Mouse (Mus musculus) liver, postnatal 0 days (tissue): ENCODE measurements at regions not wholly inside any gene's neighbourhood (a gene's known extent, or its start where the extent isn't known, plus 50 kb on each side); places are given as distances from the start of the nearest gene placed in this dataset.
A peak's percentile ranks its signal among the peaks of the same experiment; 100 is the strongest.

Source experiments
- ATAC-seq: fragments of 200-750 bp; cut with Nextera tagmentation; 2 replicates; pipeline ENCODE4 v1.8.0; 2017; ENCODE audit warnings: mild to moderate bottlenecking, moderate library complexity
- DNase-seq: peaks from one replicate; pipeline ENCODE4 v3.0.0-alpha.2; 2016
- H3K27ac ChIP-seq: fragments of 300-500 bp; sonication (generic); 2 replicates; pipeline ENCODE4 v1.5.1; 2014; ENCODE audit warnings: antibody characterized with exemption, moderate library complexity, mild to moderate bottlenecking, low read depth
- H3K27me3 ChIP-seq: fragments of 300-500 bp; sonication (generic); 2 replicates; pipeline ENCODE4 v1.6.1; 2014; ENCODE audit warnings: low read length, control low read depth, mixed read lengths; ENCODE audit not compliant: insufficient read depth
- H3K36me3 ChIP-seq: fragments of 300-500 bp; sonication (generic); replicated peaks from 2 replicates; pipeline ENCODE4 v1.6.1; 2014; ENCODE audit warnings: mild to moderate bottlenecking, control low read depth, low read length, moderate library complexity, mixed read lengths; ENCODE audit not compliant: insufficient read depth
- H3K4me1 ChIP-seq: fragments of 300-500 bp; sonication (generic); 2 replicates; pipeline ENCODE4 v1.6.1; 2014; ENCODE audit warnings: antibody characterized with exemption, mild to moderate bottlenecking, control low read depth; ENCODE audit not compliant: insufficient read depth
- H3K4me2 ChIP-seq: fragments of 300-500 bp; sonication (generic); 2 replicates; pipeline ENCODE4 v1.6.1; 2014; ENCODE audit warnings: low read depth, mild to moderate bottlenecking, low read length, moderate library complexity, mixed read lengths
- H3K4me3 ChIP-seq: fragments of 300-500 bp; sonication (generic); 2 replicates; pipeline ENCODE4 v1.5.1; 2014; ENCODE audit warnings: low read depth, low read length
- H3K9ac ChIP-seq: fragments of 300-500 bp; sonication (generic); replicated peaks from 2 replicates; pipeline ENCODE4 v1.6.1; 2014; ENCODE audit warnings: mild to moderate bottlenecking, moderate library complexity
- H3K9me3 ChIP-seq: fragments of 300-500 bp; sonication (generic); 2 replicates; pipeline ENCODE4 v1.6.1; 2016; ENCODE audit warnings: mild to moderate bottlenecking, control low read depth, low read length, mixed read lengths
- CTCF ChIP-seq: sonication (generic); IDR thresholded peaks from 2 replicates; pipeline ENCODE4 v1.5.1; 2016; ENCODE audit warnings: antibody characterized with exemption, low read depth
- EP300 ChIP-seq: IDR thresholded peaks from 2 replicates; pipeline ENCODE4 v1.6.1; 2016; ENCODE audit warnings: antibody characterized with exemption, low read depth, mild to moderate bottlenecking
- WGBS: fragments of 180-500 bp; shearing (Covaris S2); extraction: QIAGEN DNeasy Blood & Tissue Kit; methylation state at CpG from one replicate; pipeline ENCODE4 v1.1.7; 2014; ENCODE audit not compliant: insufficient replicate concordance; 5-methylcytosine and 5-hydroxymethylcytosine counted together

GRCm38 (mm10) chr1:60639536-60639935 lies 72.6 kb upstream of the Raph1 start:
- Histone ChIP-seq H3K27me3 (no peaks in the 10 kb centered on the region), H3K4me1 (peaks cover 9% of the 10 kb centered on the region; the same call in 1 of the 2 replicates), H3K4me2 (no peak overlapping the region), H3K27ac (no peak overlapping the region), H3K4me3 (no peak overlapping the region), H3K36me3 (no peaks in the 10 kb centered on the region), H3K9ac (no peak overlapping the region), H3K9me3 (no peaks in the 10 kb centered on the region)
- ATAC-seq (no peak), DNase-seq (no peak)
- WGBS: 77% methylated on average over 2 of the region's 2 CpGs
- TF ChIP-seq EP300 (no peak), CTCF (no peak)

GRCm38 (mm10) chr1:60639059-60639458 lies 72.2 kb upstream of the Raph1 start:
- no peak overlapping the region for H3K4me3 ChIP-seq
- ATAC-seq (no peak), DNase-seq (no peak)
- no peak overlapping the region for H3K9ac ChIP-seq
- no peak overlapping the region for H3K4me2 ChIP-seq
- no peaks in the 10 kb centered on the region for H3K27me3 ChIP-seq
- no peaks in the 10 kb centered on the region for H3K36me3 ChIP-seq
- H3K4me1 ChIP-seq: peaks cover 9% of the 10 kb centered on the region; the same call in 1 of the 2 replicates
- H3K9me3 ChIP-seq: no peaks in the 10 kb centered on the region
- no peak overlapping the region for H3K27ac ChIP-seq
- WGBS: 74% methylated on average over 2 of the region's 2 CpGs
- TF ChIP-seq CTCF: no peak
- no peak for TF ChIP-seq EP300

GRCm38 (mm10) chr1:60636802-60637452 lies 70.0 kb upstream of the Raph1 start:
- no peak overlapping the region for H3K27ac ChIP-seq
- TF ChIP-seq EP300 (no peak), CTCF (no peak)
- no peak overlapping the region for H3K4me3 ChIP-seq
- no peaks in the 10 kb centered on the region for H3K36me3 ChIP-seq
- peaks cover 7% of the 10 kb centered on the region; the same call in 1 of the 2 replicates for H3K4me1 ChIP-seq
- no peaks in the 10 kb centered on the region for H3K27me3 ChIP-seq
- 37% methylated on average over 3 of the region's 3 CpGs for WGBS
- DNase-seq (no peak), ATAC-seq (peak; percentile 59; the same call in 1 of the 2 replicates)
- H3K9me3 ChIP-seq: no peaks in the 10 kb centered on the region
- H3K9ac ChIP-seq: no peak overlapping the region
- no peak overlapping the region for H3K4me2 ChIP-seq

- no peak overlapping the region for H3K9ac ChIP-seq
- no peaks in the 10 kb centered on the region for H3K9me3 ChIP-seq
- no peak overlapping the region for H3K4me2 ChIP-seq
- no peaks in the 10 kb centered on the region for H3K36me3 ChIP-seq
- no peaks in the 10 kb centered on the region; the same call in none of the 2 replicates for H3K4me1 ChIP-seq
- no peak overlapping the region for H3K4me3 ChIP-seq
- no peaks in the 10 kb centered on the region for H3K27me3 ChIP-seq
- TF ChIP-seq CTCF (no peak), EP300 (no peak)
- ATAC-seq (no peak; the same call in 1 of the 2 replicates), DNase-seq (no peak)
- peak overlapping the region; percentile 40; the same call in 1 of the 2 replicates for H3K27ac ChIP-seq
- WGBS: 28% methylated on average over 9 of the region's 9 CpGs
Observed at GRCm38 (mm10) chr1:60627786-60628453, 61.0 kb upstream of the Raph1 start.

GRCm38 (mm10) chr1:60627367-60627766 lies 60.5 kb upstream of the Raph1 start:
- Histone ChIP-seq H3K36me3 (no peaks in the 10 kb centered on the region), H3K9ac (no peak overlapping the region), H3K9me3 (no peaks in the 10 kb centered on the region), H3K27me3 (no peaks in the 10 kb centered on the region), H3K27ac (peak overlapping the region; percentile 2; the same call in 1 of the 2 replicates), H3K4me2 (no peak overlapping the region), H3K4me3 (no peak overlapping the region), H3K4me1 (no peaks in the 10 kb centered on the region; the same call in none of the 2 replicates)
- ATAC-seq (peak; percentile 47; the same call in 1 of the 2 replicates), DNase-seq (no peak)
- 30% methylated on average over 4 of the region's 4 CpGs for WGBS
- TF ChIP-seq CTCF (no peak), EP300 (no peak)

GRCm38 (mm10) chr1:60625698-60626486 lies 59.0 kb upstream of the Raph1 start:
- no peaks in the 10 kb centered on the region for H3K36me3 ChIP-seq
- H3K9me3 ChIP-seq: no peaks in the 10 kb centered on the region
- TF ChIP-seq CTCF (no peak), EP300 (no peak)
- H3K27ac ChIP-seq: no peak overlapping the region
- H3K4me2 ChIP-seq: no peak overlapping the region
- WGBS: 86% methylated on average over 17 of the region's 17 CpGs
- no peak overlapping the region for H3K9ac ChIP-seq
- DNase-seq: no peak
- H3K27me3 ChIP-seq: no peaks in the 10 kb centered on the region
- no peak for ATAC-seq
- H3K4me3 ChIP-seq: no peak overlapping the region
- H3K4me1 ChIP-seq: no peaks in the 10 kb centered on the region; the same call in none of the 2 replicates
